Mouse (Mus musculus): Measurements from ENCODE around the gene Lrr1. TPM values are rescaled to one million over a fixed set of nuclear protein-coding genes. Genes with fewer than 3 reads are reported as not detected.

Lrr1 gene
- polyA plus RNA-seq, 1 experiment from 2014 or later = 1.9 TPM

GRCm38 (mm10) chr12:69198985-69199384, 30.4 kb downstream of the Lrr1 start:
- Histone ChIP-seq H3K36me3 (ENCODE audit: insufficient read depth, low read length) (no peaks in the 10 kb centered on the region), H3K9me3 (ENCODE audit: low read length) (no peaks in the 10 kb centered on the region), H3K4me1 (ENCODE audit: insufficient read depth, low read depth, low read length) (no peaks in the 10 kb centered on the region), H3K27me3 (replicated peaks; ENCODE audit: insufficient read depth, low read length) (no peaks in the 10 kb centered on the region), H3K4me2 (replicated peaks; ENCODE audit: low read depth, low read length) (no peak overlapping the region), H3K9ac (replicated peaks; ENCODE audit: low read depth) (no peak overlapping the region), H3K4me3 (ENCODE audit: low read depth, low read length) (no peak overlapping the region), H3K27ac (ENCODE audit: low read length) (no peak overlapping the region)
- ATAC-seq (no peak), DNase-seq (ENCODE audit: low spot score) (no peak)
- TF ChIP-seq EP300 (IDR thresholded peaks at IDR 0.05) = no peak
- TF ChIP-seq CTCF (IDR thresholded peaks at IDR 0.05) = no peak

- Histone ChIP-seq H3K4me2 (replicated peaks; ENCODE audit: low read depth, low read length) (no peak within 1 kb of the TSS), H3K9ac (replicated peaks; ENCODE audit: low read depth) (no peak within 1 kb of the TSS), H3K4me1 (ENCODE audit: insufficient read depth, low read depth, low read length) (no peaks in the 10 kb centered on the region), H3K27ac (ENCODE audit: low read length) (no peak within 1 kb of the TSS), H3K4me3 (ENCODE audit: low read depth, low read length) (no peak within 1 kb of the TSS), H3K36me3 (ENCODE audit: insufficient read depth, low read length) (no peaks in the 10 kb centered on the region), H3K27me3 (replicated peaks; ENCODE audit: insufficient read depth, low read length) (no peaks in the 10 kb centered on the region), H3K9me3 (ENCODE audit: low read length) (no peaks in the 10 kb centered on the region)
- TF ChIP-seq CTCF (IDR thresholded peaks at IDR 0.05) (no peak), EP300 (IDR thresholded peaks at IDR 0.05) (no peak)
- WGBS = 80% methylated on average over 16 of the region's 16 CpGs
- ATAC-seq = no peak
- no peak for DNase-seq (ENCODE audit: low spot score)
These were observed 35.6 kb downstream of the Lrr1 start, which contains the start of gene Gm49384 for GRCm38 (mm10) chr12:69204052-69204833. Gene Gm49384 (minus strand): TSS chr12:69204267.

GRCm38 (mm10) chr12:69207396-69207795, 38.8 kb downstream of the Lrr1 start:
- H3K9ac ChIP-seq (replicated peaks; ENCODE audit: low read depth) = no peak overlapping the region
- DNase-seq (ENCODE audit: low spot score) (no peak), ATAC-seq (no peak)
- TF ChIP-seq CTCF (IDR thresholded peaks at IDR 0.05) (no peak), EP300 (IDR thresholded peaks at IDR 0.05) (no peak)
- no peaks in the 10 kb centered on the region for H3K27me3 ChIP-seq (replicated peaks; ENCODE audit: insufficient read depth, low read length)
- 88% methylated on average over 8 of the region's 8 CpGs for WGBS
- no peak overlapping the region for H3K4me2 ChIP-seq (replicated peaks; ENCODE audit: low read depth, low read length)
- H3K4me1 ChIP-seq (ENCODE audit: insufficient read depth, low read depth, low read length) = no peaks in the 10 kb centered on the region
- no peak overlapping the region for H3K4me3 ChIP-seq (ENCODE audit: low read depth, low read length)
- no peaks in the 10 kb centered on the region for H3K9me3 ChIP-seq (ENCODE audit: low read length)
- no peak overlapping the region for H3K27ac ChIP-seq (ENCODE audit: low read length)
- H3K36me3 ChIP-seq (ENCODE audit: insufficient read depth, low read length) = no peaks in the 10 kb centered on the region

GRCm38 (mm10) chr12:69207926-69208325, 39.3 kb downstream of the Lrr1 start:
- no peaks in the 10 kb centered on the region for H3K4me1 ChIP-seq (ENCODE audit: insufficient read depth, low read depth, low read length)
- WGBS = 95% methylated on average over 7 of the region's 7 CpGs
- no peaks in the 10 kb centered on the region for H3K9me3 ChIP-seq (ENCODE audit: low read length)
- no peak overlapping the region for H3K9ac ChIP-seq (replicated peaks; ENCODE audit: low read depth)
- TF ChIP-seq CTCF (IDR thresholded peaks at IDR 0.05) (no peak), EP300 (IDR thresholded peaks at IDR 0.05) (no peak)
- no peak overlapping the region for H3K4me2 ChIP-seq (replicated peaks; ENCODE audit: low read depth, low read length)
- H3K27ac ChIP-seq (ENCODE audit: low read length) = no peak overlapping the region
- H3K4me3 ChIP-seq (ENCODE audit: low read depth, low read length) = no peak overlapping the region
- DNase-seq (ENCODE audit: low spot score) (no peak), ATAC-seq (no peak)
- no peaks in the 10 kb centered on the region for H3K27me3 ChIP-seq (replicated peaks; ENCODE audit: insufficient read depth, low read length)
- no peaks in the 10 kb centered on the region for H3K36me3 ChIP-seq (ENCODE audit: insufficient read depth, low read length)

- H3K4me1 ChIP-seq (ENCODE audit: insufficient read depth, low read depth, low read length) = no peaks in the 10 kb centered on the region
- H3K9ac ChIP-seq (replicated peaks; ENCODE audit: low read depth) = no peak overlapping the region
- 95% methylated on average over 2 of the region's 2 CpGs for WGBS
- no peaks in the 10 kb centered on the region for H3K9me3 ChIP-seq (ENCODE audit: low read length)
- H3K36me3 ChIP-seq (ENCODE audit: insufficient read depth, low read length) = no peaks in the 10 kb centered on the region
- H3K4me3 ChIP-seq (ENCODE audit: low read depth, low read length) = no peak overlapping the region
- no peak for TF ChIP-seq EP300 (IDR thresholded peaks at IDR 0.05)
- peak; percentile 34; the same call in 1 of the 2 replicates for TF ChIP-seq CTCF (IDR thresholded peaks at IDR 0.05)
- H3K27me3 ChIP-seq (replicated peaks; ENCODE audit: insufficient read depth, low read length) = no peaks in the 10 kb centered on the region
- ATAC-seq (no peak), DNase-seq (ENCODE audit: low spot score) (no peak)
- H3K27ac ChIP-seq (ENCODE audit: low read length) = no peak overlapping the region
- H3K4me2 ChIP-seq (replicated peaks; ENCODE audit: low read depth, low read length) = no peak overlapping the region
These were observed 39.9 kb downstream of the Lrr1 start for GRCm38 (mm10) chr12:69208520-69208919.

GRCm38 (mm10) chr12:69210056-69210979, 41.7 kb downstream of the Lrr1 start:
- Histone ChIP-seq H3K4me3 (ENCODE audit: low read depth, low read length) (no peak overlapping the region), H3K9me3 (ENCODE audit: low read length) (no peaks in the 10 kb centered on the region), H3K27ac (ENCODE audit: low read length) (no peak overlapping the region), H3K9ac (replicated peaks; ENCODE audit: low read depth) (no peak overlapping the region), H3K4me2 (replicated peaks; ENCODE audit: low read depth, low read length) (no peak overlapping the region), H3K36me3 (ENCODE audit: insufficient read depth, low read length) (no peaks in the 10 kb centered on the region), H3K4me1 (ENCODE audit: insufficient read depth, low read depth, low read length) (no peaks in the 10 kb centered on the region), H3K27me3 (replicated peaks; ENCODE audit: insufficient read depth, low read length) (no peaks in the 10 kb centered on the region)
- ATAC-seq = no peak
- DNase-seq (ENCODE audit: low spot score) = no peak
- WGBS = 92% methylated on average over 18 of the region's 18 CpGs
- TF ChIP-seq CTCF (IDR thresholded peaks at IDR 0.05) = no peak
- no peak for TF ChIP-seq EP300 (IDR thresholded peaks at IDR 0.05)

All from lung, postnatal 0 days (tissue).